Mouse (Mus musculus): Measurements from ENCODE around the gene Gm11985.
"Not testable (repeated sequence)": the region's sequence is repeated elsewhere in the genome, so short reads cannot be mapped to it uniquely, and the experiment has no call there.

Gm11985 gene

DNA sequence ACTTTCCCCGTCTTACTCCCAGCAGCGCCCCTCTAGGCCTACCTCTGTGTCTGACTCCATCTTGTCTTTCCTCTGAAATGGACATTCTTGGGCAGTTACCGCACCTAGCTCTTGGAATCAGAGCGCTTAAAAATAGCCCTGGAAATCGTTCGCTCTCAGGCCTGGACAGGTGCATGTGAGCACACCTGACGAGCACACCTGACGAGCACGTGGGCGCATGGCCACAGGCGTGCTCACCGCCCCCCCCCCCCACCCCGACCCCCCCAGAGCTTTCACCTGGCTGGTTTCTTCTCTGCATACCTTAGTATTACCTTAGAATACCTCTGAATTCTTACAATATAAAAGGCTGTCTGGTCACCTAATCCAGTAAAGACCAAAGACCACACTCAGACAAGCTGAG is at the start of gene Gm11985:
TSS of gene Gm11985 (minus strand) at position 101 of the 400 bp plus-strand sequence.
- no peak for DNase-seq (ENCODE audit: low spot score in 2 of 2)

DNA sequence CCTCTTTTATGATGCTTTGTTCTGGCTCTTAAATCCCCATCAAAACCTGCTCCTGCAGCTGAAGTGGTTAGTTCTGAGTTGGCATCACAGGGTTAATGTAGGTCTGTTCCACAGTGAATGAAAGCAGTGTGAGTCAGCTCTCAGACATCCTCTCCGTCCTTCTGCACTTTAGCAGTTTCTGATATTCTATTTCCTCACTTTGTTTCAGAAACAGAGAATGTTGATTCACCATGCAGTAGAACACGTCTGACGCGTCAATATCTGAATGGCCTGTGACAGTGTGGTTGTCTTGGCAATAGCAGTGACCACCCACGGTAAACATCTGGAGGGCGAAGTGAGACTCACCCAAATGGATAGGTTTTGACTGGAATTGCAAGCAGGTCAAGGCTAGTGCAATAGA is 49.3 kb upstream of the Gm11985 start:
- no peak for DNase-seq (ENCODE audit: low spot score in 2 of 2)

DNA sequence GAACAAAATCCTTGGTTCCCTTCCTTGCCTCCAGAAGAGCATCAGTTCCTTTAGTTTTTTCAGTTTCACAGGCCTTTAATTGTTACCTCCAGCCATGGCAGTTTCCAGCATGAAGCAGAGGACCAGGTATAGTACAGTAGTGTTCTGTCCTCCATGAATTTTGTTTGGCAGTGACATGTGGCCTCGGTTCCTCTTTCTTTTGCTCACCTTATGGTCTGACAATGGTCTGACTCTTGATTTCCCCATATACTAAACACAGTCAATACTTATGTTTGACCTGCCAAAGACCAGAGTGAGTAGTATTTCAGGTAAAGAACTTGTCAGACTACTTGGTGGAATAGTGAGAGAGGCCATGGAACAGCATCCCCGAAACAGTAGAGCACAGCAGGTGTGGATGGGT is 48.4 kb upstream of the Gm11985 start:
- DNase-seq (ENCODE audit: low spot score in 2 of 2): no peak

DNA sequence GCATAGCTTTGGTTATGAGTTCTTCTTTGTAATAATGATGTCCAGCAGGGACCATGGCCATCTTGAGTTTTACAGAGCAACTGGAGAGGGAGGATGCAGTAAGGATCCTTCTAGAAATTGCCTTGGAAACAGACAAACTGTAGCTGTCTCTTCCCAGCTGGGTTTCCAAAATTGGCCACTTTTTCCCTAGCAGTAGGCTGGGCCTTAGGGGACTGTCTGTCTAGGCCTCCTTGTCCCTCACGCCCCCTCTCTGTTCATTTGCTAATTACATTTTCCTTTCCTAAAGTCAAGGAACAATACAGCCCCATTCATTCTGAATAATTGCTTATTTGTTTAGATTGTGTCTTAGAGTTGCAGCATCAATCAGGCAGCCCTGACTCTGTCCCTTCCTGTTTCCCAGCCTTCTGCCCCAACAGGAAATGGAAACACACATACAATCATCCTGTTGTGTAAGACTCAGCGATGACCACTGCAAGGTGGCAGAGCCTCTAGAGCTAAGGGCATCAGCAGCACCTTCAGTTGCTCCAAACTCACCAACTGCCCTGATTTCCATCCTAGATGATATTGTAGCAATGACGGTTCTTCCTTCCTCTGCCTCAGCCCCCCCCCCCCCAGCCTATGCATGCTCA is 46.7 kb upstream of the Gm11985 start:
- no peak for DNase-seq (ENCODE audit: low spot score in 2 of 2)

DNA sequence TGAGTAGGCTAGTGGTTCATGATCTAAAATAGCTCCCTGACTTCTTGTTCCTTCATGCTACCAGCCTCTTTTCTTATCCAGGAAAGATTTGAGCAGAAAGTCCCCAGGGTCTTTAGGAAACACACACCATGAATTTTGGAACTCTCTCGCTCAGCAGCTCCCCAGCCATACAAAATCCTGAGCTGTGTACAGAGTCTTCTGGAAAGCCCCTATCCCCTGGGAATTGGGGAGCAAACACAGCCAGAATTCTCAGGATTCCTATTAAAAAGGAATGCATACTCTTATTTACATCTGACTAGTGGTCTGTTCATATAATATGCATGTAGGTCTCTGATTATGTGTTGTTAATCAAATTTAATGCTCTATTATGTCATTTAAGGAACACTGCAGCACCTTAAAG is 46.1 kb upstream of the Gm11985 start:
- no peak for DNase-seq (ENCODE audit: low spot score in 2 of 2)

DNA sequence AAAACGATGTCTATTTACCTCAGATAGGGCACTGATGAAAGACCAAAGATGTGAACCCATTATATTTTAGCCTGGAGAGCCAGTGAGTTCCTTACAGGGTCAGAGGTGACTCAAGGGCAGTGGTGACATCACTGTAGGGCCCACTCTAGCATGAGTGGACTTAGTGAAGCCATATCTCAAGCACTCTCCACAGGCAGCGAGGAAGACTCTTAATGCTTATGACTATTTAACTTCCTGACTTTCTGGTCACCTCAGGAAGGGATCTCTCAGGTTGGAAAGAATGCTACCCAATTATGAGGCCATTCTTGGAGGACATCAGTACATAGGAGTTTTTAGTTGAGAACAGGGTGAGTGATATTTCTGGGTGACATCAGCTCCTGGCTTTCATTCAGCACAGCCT is 45.0 kb upstream of the Gm11985 start:
- no peak for DNase-seq (ENCODE audit: low spot score in 2 of 2)

DNA sequence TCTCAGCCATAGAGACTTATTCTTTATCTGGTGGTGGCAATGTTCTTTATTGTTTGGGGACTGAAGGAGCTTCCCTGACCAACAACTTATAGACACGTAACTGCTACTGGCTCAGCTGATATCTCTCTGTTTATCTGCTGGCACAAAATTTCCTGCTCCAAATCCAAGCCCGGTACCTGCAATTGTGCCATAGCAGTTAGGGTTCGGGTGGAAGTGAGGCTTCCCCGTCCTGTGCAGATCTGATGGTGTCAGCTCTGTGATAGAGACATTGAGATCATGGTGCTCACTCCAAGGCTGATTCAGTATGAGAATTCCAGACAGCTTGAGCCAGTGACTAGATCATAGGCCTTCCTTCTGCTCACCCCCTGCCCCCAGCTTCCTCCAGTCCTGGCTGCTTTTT is 43.6 kb upstream of the Gm11985 start:
- no peak for DNase-seq (ENCODE audit: low spot score in 2 of 2)

DNA sequence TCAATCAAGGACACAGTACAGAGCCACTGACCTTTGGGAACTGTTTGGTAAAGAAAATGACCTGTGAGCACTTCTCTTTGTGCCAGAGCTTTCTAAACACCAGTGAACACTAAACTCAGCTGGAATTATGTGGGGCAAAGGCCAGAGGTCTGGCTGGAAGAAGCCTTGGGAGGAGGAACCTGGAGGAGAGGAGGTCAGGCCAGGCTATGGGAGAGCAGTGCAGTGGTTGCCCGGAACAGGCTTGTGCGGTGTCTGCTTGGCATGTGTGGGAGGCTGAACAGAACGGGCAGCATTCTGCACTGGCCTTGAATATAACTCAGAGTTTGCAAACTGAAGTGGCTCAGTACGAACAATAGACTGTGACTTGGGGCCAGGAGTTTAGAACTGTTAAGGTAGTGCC is 41.6 kb upstream of the Gm11985 start:
- DNase-seq (ENCODE audit: low spot score in 2 of 2): no peak

DNA sequence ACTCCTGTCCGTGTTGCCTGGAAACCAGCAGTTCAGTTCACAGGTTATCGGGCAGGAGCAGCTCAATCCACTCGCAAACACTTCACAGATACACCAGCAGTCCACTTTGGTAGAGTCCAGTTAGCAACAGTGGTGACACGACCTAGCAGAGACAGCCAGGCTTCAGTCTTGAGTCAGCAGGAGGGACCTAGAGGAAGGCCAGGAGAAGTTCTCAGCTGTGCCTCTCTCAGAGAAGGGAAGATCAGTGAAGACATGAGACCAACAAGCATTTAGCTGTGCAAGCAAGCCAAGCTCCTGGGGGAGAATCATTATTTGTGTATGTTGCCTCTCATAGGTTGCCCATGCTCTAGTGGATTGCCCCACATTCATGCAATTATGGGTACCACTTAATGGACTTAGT is 39.7 kb upstream of the Gm11985 start:
- no peak for DNase-seq (ENCODE audit: low spot score in 2 of 2)

DNA sequence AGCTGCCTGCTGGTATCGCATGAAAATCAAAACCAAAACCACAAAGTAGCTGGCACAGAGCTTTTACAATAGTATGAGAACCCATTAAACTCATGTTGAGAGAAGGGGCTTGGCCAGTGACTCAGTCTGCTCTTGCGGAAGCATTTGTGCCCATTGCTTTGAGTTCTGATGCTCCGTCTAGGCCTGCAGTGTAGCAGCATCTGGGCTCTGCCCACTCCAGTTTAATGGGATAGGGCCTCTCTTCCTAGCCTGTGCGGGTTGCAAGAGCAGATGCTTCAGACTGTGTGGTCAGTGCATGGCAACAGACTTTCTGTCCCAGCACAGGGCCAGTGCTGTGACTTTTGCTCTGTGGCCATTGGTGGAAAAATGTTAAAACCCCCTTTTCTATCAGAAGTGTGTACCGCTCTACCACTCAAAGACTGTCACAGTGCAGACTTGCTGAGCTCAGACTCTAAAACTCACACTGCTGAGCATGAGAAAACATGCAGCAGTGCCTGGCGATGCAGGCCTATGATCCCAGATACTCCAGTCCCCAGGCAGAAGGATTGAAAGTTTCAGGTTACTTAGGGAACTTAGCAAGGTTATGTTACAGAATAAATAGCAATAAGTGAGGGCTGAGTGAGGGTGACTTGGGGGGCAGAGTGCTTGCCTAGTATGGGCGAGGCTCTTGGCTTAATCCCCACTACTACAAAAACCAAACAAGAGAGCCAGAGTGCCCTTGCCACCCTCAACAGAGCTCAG is 38.6 kb upstream of the Gm11985 start:
- no peak for DNase-seq (ENCODE audit: low spot score in 2 of 2)

DNA sequence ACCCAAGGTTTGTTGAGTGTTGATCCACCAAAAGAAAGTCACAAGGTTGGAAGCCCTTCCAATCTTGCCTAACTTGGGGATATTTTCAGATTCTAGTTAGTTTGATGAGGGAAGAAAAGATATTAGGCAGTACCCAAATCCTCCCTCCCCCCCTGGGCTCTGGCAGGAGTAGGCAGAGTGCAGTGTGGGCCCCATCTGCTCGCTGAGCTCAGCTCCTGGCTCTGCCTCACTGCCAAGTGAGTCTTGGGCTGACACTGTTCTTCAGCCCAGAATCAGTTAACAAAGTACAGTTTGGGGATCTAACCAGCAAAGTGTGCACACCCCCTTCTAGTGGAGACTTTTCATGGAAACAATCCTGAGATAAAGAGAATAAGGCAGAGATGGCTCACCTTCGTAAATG is 37.8 kb upstream of the Gm11985 start:
- DNase-seq (ENCODE audit: low spot score in 2 of 2): no peak

DNA sequence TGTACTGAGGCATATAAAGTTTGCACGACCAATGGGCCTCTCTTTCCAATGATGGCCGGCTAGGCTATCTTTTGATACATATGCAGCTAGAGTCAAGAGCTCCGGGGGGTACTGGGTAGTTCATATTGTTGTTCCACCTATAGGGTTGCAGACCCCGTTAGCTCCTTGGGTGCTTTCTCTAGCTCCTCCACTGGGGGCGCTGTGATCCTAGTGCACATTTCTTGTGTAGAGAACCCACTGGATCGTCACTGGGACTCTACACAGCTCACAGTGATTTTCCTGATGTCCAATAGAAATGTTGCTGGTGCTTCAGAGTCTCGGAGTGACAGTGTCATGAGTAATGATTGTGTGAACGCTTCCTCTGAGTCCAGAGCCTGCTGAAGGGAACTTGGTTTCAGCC is 33.5 kb upstream of the Gm11985 start:
- DNase-seq (ENCODE audit: low spot score in 2 of 2): not testable (repeated sequence)

DNA sequence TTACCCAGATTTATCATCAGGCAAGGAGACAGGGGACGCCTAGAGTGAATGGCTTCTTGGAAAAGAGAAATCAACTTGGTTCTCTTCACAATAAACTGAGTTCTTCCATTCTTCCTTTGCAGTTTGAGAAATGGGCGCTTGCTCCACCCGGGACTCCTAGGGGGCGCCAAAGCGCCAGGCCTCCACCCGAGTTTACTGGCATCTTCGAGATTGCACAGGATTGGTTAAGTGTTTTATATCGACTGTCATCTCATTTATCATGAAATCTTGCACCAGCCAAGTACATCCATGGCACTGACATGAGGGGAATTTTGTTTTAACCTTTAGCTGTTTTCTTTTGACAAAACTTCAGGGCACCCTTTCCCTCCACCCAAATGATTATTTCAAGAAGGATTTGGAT is 27.3 kb upstream of the Gm11985 start:
- DNase-seq (ENCODE audit: low spot score in 2 of 2): no peak

DNA sequence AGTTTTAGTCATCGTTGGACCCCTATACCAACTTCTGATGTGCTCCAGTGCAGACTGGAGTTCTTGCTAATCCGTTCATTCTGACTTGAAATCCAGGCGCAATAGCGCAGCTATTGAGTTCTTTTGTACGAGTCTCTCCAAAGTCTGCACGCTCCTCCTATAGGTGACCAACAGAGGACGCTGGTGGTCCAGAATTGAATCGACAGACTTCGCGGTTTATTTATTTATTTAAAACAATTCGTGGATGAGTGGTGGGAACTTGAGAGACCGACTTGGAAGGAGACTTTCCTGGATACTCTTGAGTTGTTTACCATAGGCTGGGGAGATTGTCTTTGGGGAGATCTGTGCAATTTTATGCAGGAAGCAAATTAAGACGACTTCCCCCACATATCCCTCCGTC is 26.4 kb upstream of the Gm11985 start:
- no peak for DNase-seq (ENCODE audit: low spot score in 2 of 2)

DNA sequence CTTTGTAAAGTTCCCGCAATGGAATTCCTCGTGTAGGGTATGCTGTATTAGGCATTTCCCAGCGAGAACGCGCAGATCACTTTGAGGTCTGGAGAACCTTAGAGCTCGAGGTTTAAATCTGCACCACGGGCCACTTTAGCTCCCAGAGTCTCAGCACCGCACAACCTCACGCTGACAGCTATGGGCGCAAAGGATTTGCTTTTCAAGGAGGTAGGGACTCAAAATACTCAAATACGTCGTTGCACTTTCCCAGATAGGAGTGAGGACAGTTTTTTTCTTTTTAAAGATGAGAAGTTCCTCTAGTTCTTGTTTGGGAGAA is 25.9 kb upstream of the Gm11985 start:
- no peak for DNase-seq (ENCODE audit: low spot score in 2 of 2)

DNA sequence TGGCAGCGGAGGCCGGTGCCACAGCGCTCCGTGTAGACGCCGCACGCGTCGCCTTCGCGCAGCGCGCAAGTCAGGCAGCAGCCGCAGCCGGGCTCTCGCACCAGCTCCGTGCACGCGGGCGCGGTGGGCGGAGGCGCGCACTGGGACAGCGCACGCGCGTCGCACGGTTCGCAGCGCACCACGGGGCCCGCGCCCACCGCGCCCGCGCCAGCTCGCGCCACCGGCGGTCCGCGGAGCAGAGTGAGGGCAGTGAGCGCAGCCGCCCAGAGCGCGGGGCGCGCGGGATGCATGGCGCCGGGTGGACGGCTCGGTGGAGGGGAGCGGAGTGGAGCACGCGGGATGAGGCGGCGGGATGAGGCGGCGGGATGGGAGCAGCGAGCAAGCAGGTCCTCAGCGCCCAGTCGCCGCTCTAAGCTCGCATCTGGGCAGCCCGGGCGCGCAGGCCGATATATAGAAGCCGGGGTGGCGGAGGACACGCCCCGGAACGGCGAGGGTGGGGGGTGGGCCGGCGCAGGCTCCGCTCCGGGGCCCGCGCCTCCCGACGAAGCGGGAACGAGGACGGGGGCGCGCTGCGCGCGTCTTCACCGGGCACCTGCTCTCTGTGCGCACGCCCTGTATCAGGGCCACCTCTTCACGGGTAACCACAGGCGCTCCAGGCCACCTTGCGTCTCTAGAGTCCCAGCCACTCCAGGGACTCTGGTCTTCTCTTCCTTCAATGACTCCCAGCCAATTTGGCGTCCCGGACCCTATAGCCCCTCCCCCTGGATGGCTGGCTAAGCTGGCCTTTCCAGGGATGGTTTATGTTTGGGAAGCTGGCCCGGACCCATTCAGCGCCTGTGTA is 25.4 kb upstream of the Gm11985 start, which contains the start of gene Igfbp3:
TSS of gene Igfbp3 (minus strand) at position 423 of the 841 bp plus-strand sequence.
- DNase-seq (ENCODE audit: low spot score in 2 of 2): no peak

DNA sequence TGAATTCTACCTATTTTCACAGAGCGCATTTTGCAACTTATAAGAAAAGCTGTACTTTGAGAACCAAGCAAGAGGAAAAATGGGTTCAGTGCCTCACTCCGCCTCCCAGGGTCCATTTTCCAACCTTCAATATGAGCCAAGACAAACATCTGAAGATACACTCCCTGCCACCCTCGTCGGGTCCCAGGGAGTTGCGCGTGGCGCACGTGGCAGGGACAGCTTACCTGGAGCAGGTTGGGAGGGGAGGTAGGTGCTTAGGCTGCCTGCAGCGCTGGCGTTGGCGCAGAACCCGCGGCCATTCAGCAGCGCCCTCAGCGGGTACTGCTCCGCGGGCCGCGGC is 24.8 kb upstream of the Gm11985 start:
- DNase-seq (ENCODE audit: low spot score in 2 of 2): no peak

DNA sequence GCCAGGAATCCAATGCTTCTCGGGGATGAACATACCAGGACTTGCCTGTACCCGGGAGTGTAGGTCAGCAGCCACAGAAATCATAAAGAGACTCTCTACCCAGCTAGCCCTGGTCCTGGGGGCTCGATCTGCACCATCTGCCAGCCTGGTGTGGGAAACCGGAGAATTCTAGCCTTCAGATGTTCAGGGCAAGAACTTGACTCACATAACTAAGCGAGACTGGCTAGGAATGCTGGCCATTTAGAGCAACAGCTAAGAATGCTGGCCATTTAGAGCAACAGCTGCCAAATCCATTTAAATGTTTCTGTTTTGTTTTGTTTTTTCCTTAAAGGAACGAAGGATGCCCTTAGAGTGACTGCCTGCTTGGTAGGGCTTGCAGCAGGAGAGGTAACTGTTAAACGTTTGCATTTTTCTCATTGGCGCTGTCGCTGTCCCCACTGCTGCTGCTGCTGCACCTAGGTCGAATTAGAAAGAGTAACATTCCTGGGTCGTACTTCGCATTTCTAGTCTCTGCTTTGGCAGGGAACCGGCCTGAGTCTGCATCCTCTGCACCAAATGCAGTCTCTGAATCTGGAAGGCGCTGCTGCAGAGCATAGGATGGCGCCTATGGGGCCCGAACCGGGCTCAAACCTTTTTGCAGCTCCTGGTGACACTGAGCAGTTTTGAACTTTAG is 23.9 kb upstream of the Gm11985 start:
- DNase-seq (ENCODE audit: low spot score in 2 of 2): no peak

DNA sequence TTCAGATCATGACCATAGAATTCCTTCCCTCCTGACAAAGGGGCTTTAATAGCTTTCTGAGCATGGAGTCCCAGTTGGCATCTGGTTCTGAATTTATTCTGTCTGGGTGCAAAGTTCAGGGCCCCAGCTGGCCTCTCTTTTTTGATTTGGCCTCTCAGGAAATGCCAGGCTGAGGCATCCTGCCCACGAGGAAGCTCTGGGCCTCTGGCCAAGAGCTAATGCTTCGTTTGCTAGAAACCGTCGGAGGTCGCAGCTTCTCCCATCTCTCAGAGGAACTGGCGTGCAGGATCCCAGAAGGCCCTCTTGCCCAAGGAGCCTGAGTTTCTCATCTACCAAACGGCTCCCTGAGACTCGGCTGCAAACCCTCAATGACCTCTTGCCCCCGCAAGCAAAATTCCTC is 22.8 kb upstream of the Gm11985 start:
- DNase-seq (ENCODE audit: low spot score in 2 of 2): no peak

DNA sequence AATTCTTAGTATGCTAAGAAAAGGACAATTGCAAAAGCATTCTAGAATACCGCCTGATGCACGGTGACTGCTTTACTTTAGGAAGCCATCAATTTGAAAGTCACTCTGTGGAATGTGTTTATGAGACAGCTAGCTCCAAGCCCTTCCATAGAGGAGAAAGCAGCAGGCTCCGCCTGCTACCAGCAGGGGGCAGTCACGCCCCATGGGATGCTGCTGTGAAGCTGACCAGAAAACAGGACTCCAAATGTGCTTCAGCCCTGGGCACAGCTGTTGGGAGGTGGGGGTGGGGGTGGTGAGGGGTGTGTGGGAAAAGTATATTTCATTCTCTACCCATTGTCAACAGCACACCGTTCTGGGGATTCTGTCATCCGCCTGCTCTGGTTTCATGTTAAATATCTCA is 22.0 kb upstream of the Gm11985 start:
- no peak for DNase-seq (ENCODE audit: low spot score in 2 of 2)

DNA sequence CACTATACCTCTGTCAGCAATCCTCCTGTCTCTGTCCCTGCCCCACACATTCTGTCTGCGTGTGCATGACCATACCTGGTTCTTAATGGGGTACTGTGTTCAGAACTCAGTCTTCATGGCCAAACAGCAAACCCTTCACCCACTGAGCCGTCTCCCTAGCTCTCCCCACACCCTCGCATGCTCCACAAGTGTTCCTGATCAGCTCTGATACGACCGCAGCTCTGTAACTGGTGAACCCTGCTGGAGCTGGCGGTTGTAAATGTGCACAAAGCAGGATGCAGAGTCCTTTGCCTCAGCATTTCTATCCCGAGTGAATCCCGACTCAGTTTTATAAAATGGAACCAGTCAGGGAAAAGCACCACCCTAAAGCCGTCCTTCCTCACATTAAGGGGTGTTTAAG is 15.5 kb upstream of the Gm11985 start:
- DNase-seq (ENCODE audit: low spot score in 2 of 2): no peak

DNA sequence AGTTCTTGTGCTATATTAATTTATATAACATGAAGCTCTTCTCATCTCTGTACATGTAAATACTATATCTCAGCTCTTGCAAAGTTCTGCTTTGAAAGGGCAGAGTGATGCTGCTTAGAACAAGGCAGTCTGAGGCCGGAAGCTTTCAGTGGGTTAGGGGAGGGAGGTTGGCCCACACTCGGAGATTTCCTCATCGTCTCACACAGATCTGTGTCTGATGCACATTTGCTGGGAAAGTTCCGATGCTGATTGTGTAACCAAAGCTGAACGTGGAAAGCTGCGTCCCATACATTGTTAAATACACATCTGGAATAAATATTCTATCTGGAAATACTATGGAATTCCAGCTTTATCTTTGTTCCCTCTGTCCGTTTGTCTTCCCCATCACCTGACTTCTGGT is 13.8 kb upstream of the Gm11985 start:
- DNase-seq (ENCODE audit: low spot score in 2 of 2): no peak

DNA sequence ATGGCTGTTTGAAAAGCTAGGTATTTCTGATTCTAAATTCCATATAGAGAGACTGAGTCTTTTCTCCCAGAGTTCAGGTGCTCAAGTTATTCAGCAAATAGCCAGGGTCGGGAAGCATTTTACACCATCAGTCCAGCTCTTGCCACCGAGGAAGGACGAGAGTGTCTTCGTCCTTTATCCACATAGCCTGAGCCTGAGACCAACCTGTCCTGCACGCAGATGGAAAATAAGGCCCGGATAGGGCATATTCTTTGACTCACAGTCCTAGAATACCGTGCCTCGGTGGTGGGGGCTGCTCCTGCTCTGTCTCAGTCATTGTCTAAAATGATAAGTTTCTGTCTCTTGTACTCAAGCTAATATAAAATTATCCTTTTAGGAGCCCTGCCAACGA is 12.0 kb upstream of the Gm11985 start:
- no peak for DNase-seq (ENCODE audit: low spot score in 2 of 2)
